Mouse (Mus musculus) layer of hippocampus, adult 8-10 months (tissue): ENCODE data around the gene A3galt2. TPM values are rescaled to one million over a fixed set of nuclear protein-coding genes. Genes with fewer than 3 reads are reported as not detected.

ENCODE experiments used
- DNase-seq, 2 experiments: peaks; one replicate each; pipeline ENCODE4 v3.0.0; 2022; ENCODE audit warnings: low spot score in 2 of 2
- total RNA-seq, 4 experiments: library from RNA; stranded (reverse); gene quantifications; 2 replicates each; pipeline ENCODE4 v1.2.4; 2022

Gene A3galt2
- under 1 TPM; 0.13 to 0.53 (median 0.22) TPM for total RNA-seq

DNA sequence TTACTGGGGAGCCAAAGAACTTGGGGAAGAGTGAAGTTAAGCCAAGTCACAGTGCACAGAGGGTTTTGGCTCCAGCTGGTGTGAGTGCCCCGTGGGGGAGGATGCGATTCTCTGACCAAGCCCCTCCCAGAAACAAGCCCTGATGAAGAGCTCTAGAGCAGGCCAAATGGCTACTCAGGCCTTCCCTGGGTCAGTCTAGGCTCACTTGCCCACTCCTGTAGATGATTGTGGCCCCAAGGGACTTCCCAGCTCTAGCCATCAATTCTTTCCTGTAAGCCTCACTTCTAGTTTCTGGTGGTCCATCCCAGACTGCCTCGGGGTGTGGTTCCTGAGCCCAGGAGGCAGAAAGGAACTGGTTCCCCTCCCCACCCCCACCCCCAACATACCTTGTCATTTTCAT, at the start of gene A3galt2:
Gene A3galt2 (plus strand): TSS at position 301 of the 400 bp plus-strand sequence.
- DNase-seq, result no peak

DNA sequence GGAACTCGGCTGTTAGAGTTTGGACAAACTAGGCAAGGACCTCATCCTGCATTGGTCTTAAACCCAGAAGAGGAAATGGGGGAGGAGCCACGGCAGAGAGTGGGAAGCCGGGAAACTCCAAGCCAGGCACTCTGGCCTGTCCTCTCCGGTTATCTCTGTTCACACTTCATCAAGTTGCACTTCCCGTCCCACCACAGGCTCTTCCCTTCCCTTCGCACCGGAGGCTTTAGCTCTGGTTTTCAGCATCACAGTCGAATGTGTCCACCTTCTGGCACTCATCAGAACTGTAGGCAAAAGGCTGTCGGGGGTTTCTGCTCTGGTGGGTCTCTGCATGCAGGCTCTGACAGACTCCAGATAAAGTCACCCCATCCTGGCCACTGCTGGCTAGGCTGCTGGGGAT, 48.5 kb upstream of the A3galt2 start:
- DNase-seq, result no peak

DNA sequence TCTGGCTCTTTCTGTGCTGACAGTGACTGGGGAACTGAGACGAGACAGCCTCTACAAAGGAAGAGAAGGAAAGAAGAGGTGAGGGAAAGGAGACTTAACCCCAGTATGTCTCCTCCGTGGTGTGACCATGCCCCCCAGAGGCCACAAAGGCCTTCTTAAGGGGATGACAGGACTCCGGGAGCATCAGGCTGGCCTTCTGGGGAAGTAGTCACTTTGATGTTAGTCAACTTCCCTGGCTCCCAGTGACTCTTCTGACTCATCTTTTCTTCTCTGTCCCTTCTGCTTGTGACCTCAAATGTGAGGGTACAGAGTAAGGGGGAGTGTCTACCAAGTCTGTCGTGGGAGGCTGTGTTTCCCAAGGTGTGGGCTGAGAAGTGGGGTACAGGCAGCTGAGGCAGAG, 47.8 kb upstream of the A3galt2 start:
- DNase-seq, result no peak

DNA sequence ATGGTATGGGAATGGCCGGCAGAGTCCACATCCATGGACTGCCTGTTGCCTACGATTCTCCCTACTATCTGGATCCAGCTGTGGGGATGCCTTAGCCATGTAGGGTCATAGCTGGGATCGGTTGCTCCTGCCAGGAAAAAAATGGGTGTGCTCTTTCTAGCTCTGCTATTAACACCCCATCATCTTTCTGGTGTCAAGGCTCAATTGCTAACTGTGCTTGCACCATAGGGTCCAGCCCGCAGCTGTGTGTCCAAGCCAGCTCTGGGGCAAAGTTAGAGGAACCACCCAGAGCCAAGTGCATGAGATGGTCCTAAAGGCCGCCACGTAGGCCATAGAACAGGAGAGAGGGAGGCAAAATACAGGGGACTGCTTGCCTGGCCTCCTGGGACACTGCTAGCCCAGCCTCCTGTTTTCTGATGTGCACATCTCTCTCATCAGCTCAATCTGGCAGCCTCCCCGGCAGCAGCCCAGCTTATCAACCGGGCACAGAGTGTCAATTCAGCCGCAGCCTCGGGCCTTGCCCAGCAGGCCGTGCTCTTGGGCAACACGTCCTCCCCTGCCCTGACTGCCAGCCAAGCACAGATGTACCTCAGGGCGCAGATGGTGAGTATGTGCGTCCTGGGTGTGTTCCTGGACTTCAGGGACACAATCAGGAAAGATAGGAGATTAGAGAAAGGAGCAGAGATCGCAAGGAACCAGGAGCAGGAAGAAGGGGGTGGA, 45.9 kb upstream of the A3galt2 start:
- DNase-seq, result no peak

DNA sequence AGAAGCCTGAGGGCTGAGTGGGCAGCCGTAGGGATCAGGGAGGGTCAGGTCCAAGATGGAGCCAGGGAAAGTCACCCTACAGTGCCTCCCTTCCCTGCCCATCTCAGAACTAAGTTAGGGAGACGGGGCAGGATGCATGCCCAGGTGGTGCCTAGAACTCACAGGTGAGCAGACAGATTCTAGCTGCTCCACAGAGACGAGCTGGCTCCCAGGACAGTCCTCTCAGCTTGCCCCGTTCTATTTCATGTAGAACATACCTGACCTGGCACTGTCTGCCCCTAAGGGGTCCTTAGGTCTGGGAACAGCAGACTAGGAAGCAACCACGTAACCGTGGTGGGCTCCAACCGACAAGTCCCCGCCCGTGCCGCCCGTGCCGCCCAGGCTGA, 45.4 kb upstream of the A3galt2 start:
- DNase-seq, result no peak

DNA sequence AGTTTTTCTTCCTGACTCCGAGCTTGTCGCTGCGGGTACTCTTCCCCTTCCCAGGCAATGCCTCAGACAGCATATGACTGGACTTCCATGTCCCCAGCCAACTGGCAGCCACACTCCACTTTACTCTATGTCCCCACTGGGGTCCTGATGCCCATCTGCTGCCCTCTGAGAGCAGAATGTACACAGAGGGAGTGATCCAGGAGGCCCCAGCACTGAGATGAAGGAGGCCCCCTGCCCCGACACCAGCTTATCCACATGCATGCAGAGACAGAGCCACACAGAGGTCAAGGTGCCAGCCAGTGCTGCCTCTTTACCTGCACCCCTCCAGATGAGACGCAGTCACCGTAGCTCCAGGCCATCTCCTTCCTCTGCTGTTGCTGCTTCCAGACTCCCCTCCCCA, 44.9 kb upstream of the A3galt2 start:
- no peak for DNase-seq

DNA sequence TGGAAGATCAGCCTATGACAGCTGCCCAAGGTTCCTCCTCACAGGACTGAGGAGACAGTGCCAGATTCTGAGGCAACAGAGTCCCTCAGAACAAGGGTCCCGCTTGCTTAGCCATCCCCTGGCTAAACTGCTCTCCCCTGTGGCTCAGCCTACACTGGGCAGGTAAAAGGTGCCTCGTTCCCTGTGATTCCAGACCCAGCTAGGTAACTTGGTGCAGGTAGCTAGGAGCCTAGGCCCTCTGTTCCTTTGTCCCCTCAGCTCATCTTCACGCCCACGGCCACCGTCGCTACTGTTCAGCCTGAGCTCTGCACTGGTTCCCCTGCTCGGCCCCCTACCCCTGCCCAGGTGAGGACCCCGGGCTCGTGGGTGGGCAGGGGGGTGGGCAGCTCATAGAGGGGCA, 44.4 kb upstream of the A3galt2 start:
- no peak for DNase-seq

DNA sequence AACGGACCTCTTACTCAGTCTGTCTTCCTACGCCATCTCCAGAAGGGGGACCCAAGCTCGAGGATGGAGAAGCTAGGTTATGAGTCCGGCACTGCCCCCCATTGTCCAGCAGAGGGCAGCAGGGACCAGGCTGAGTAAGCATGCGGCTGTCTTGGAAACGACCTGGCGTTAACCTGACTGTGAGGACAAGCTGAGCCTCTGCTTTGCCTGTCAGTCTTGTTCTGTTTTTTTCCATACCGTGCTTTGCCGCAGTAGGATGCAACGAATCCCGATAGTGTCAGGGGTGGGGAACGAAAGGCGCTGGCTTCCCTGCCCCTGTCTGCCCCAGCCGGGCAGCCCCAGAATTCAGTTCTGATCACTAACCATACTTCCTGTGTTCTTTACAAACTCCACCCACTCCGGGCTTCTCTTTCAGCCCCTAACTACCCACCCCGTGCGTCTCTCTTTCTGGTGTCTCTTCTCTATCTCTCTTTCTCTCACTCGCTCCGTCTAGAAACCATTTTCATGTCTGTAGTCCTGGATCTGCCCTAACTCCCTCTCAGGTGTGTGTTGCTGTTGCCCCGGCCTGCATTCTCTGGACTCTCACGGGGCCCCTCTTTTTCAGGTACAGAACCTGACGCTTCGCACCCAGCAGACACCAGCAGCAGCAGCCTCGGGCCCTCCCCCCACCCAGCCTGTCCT, 43.6 kb upstream of the A3galt2 start:
- DNase-seq, result peak; percentile 88 to 94

DNA sequence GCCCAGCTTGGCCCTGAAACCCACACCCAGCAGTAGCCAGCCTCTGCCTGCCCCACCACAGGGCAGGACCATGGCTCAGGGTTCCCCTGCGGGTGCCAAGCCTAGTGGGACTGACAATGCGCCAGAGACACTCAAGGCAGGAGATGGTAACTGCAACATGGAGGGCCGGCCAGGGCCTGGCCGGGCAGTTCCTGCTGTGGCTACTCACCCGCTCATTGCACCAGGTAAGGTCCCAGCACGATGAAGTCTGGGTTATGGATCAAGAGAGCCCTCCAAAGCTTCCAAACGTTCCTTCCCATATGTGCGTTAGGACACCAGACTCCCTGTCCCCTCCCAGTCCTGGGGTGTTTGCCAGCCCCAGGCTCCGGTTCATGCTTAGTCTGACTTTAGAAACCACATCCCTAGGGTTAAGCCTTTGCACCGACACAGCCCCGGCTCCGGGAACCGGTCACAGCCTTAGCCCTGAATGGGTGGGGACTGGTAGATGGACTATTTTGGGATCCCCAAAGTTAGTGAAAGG, 43.0 kb upstream of the A3galt2 start:
- DNase-seq, result no peak

DNA sequence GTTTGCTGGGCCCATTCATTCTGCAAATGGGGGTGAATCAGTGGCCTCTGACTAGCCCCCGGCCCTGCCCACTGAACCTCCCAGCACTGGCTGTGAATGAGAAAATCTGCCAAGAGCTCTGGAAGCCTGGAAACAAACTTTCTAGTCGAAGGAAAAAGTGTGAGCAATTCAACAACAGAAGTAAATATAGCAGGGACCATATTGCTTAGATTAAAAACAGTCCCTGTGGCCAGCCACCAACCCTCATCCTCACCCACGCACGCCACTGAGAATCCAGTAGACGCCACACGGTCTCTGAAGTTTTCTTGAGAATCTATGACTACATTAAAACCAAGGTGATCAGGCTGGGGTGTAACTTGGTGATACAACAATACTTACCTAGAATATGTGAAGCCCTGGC, 42.2 kb upstream of the A3galt2 start:
- DNase-seq, result no peak

DNA sequence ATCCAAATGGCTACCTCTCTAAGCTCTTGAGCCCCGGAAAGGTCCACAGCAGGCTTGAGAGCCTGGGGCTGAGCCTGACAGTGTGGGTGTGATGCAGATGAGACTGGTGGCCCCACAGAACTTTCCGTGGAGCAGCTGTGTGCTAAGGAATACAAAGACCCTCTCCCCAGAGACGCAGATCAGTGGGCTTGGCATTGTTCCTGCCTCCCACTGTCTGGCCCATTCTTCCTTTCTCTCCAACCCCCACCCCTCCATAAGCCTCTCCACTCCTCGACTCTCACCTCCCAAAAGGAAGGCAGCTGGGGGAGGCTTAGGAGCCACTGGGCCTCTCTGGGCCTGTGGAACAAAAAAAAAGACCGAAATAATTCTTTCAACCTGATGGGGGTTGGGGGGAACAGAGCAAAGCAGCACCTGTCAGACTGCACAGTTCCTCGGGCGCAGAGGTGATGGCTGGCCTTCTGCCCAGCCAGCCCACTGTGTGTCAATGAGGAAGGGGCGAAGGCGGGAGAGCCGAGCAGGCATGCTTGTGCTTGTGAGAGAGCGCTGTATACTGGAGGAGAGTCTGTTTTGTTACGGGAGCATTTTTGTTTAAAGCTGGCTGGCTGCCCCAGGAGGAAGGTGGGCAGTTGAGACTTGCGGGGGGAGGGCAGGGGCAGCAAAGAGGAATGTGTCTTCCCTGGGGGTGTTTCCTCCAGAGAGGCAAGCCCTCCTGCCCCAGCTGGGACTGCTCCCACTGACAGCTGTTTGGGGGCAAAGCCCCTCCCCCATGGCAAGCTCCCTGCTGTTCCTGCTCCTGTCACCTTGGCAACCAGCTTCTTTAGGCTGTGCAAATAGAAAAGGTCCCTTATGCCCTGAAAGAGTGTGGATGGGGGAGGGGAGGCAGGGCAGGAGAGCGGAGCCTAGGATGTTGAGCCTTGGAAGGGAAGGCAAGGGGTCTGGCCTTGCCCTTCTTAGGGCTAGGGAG, 39.6 kb upstream of the A3galt2 start:
- DNase-seq, result peak; percentile 56 to 75

DNA sequence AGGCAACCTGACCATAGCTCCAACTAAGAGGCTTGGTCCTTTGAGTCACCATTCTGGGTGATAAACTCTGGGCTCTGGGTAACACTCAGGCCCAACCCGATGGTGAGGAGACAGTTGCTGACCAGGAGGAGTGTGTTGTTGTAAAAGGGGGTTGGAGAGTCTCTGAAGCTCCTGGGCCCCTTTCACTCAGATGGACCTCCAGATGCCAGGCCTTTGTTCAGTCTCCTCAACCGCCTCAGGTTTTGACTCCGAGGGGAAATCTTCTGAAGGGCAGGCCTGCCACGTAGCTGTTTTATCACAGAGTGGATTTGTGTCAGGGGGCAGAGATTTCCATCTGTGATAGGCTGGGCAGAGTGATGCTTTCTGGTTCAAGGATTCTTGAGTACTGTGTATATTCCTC, 38.9 kb upstream of the A3galt2 start:
- DNase-seq, result no peak

DNA sequence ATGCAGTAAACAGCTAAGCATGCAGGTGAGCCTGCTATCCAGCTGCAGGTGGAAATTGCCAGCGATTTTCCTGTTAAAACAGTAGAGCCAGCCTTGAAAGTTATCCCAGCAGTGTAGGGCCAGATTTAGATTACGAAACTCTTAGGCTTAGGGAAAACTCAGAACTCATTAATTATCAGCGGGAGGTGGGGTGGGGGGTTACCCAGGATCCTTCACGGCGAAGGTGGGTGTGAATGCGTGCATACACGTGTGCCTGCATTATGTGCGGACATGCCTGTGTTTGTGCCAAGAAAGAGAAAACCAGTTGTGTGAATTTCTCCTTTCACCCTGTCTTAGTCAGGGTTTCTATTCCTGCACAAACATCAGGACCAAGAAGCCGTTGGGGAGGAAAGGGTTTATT, 38.4 kb upstream of the A3galt2 start:
- DNase-seq, result no peak

DNA sequence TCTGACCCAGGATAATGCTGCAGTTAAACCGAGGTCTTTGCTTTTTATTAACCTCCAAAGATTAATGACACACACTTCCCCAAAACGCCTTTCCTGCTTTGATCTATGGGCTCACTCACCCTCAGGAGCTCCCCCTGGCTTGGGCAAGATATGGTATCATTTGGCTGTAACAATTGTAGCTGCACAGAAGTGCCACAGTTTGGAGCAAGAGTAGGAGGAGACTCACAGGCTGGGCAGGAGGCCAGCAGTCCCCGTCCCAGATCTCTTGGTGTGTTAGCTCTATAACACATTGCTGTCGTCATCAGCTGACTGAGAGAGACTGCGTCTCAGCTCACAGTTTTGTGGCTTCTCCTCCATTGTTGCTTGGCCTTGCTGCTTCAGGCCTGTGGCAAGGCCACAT, 35.1 kb upstream of the A3galt2 start:
- peak; percentile 64 to 73 for DNase-seq

DNA sequence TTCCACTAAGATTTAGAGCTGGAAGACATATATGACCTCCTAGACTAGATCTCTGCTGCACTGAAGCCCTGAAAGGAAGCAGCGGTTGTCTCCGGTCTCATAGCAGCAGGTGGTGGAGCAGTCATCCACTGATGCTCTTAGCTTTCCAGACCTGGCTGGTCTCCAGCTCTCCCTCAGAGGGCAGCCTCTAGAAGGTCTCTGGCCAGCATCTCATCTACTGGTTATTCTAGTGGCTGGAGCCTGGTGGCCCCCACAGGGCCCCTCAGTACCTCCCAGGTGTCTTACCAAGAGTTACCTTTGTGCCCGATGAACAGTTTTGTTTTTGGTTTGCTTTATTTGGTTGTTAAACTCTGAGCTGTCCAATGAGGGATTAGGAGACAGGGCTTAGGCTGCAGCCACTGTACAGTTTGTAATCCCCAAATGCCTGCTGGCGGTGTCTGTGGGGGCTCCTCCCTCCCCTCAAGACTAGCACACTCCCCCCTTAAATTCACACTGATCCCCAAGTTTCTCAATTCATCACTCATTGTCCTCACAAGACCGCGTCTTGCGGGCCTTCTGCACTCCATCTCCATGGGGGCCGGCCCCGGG, 34.0 kb upstream of the A3galt2 start:
- DNase-seq, result no peak

DNA sequence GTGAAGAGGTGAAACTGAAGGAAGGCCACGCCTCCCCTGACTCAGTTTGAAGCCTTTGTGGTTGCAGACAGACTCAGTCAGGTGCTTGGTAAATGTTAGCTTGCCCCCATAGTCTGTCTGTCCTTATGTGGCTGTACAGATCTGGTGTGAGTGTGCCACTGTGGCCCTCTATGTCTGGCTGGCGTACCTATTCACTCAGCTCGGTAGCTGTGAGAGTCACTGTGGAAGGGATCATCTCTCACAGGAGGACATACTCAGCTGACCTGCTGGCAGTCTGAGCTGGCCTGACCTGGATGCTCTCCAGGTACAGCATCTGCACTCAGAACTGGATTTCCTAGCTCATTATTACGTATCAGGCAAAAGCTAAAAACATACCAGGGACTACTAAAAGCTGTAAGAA, 33.4 kb upstream of the A3galt2 start:
- no peak for DNase-seq

DNA sequence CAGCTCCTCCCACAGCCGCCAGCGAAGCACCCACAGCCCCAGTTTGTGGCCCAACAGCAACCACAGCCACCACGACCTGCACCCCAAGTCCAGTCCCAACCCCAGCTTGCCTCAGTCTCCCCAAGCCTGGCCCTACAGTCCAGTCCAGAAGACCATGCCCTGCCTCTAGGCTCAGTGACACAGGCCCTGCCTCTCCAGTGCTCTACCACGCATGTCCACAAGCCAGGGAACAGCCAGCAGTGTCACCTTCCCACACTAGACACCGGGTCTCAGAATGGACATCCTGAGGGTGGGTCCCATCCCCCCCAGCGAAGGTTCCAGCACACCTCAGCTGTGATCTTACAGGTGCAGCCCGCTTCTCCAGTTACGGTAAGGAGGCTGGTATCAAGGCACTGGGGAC, 32.2 kb upstream of the A3galt2 start:
- no peak for DNase-seq

DNA sequence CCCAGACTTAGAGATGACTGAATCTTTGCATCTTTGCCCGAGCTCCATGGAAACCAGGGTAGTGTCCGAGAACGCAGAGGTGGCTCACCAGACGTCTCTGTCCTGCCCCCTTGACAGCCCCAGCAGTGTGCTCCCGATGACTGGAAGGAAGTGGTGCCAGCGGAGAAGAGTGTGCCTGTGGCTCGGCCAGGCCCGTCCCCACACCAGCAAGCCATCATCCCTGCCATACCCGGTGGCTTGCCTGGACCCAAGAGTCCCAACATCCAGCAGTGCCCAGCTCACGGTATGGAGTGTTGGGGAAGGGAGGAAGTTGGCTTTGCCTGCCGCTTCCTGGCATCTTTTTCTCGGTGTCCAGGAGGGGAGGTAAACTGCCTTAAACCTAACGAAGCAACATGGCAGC, 31.7 kb upstream of the A3galt2 start:
- no peak for DNase-seq

DNA sequence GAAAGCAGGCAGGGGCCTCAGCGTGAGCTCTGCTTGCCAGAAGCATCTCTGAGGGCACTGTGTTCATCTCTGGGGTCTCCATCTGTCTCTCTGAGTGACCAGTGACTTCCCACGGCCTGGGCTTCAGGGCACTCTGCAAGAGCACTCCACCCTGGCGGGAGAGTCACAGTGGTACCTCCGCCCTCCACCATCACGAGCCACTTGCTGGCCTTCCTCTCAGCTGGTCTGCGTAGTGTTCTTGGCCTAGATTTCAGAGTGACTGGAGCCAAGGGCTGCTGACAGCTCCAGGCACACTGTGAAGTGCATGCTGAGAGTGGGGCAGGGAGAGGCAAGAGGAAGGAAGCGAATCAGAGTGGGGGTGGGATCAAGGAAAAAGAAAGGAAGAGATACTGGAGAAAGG, 31.1 kb upstream of the A3galt2 start:
- no peak for DNase-seq

DNA sequence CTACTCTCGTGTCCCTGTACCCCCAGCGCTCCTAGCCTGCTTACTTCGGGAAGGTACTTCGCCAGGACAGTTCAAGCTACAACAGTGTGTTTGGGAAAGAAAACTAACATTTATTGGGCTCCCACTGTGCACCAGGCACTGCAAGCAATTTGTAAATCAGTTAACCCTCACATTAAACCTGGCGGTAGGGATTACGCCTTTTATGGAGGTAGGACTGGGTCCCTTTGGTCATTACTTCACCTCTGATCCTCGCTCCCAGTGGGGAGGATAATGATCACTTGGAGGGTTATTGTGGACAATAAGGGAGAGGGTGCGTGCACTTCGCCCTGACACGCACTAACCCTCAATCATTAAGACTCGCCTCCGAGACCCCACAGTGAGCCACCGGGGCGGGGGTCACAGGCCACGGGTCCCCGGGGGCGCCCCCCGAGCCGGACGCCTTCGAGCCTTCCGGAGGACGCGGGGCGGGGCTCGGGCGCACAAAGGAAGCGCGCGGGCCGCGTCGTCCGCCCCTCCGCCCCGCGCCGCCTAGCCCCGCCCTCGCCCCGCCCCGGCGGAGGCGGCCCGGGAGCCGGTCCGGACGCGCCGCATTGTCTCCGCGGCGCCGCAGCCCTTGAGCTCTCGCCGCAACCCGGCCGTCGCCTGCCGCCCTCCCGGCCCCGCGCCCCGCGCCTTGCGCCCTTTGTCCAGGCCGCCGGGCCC, 28.0 kb upstream of the A3galt2 start:
- peak in 1 of 2 experiments; percentile 69 for DNase-seq
